35 mouse cellular contexts compared by ENCODE assay signal in genomic region chr1:155731156-155731555, GRCm38 (mm10). TPM values are rescaled to one million over a fixed set of nuclear protein-coding genes. Genes with fewer than 3 reads are reported as not detected.
DNase-seq lines count a peak whose midpoint lies in the region; ATAC-seq and TF ChIP-seq lines count a peak whose summit lies in the region.
"Had no signal": no experiment of that assay in that cellular context is flagged by ENCODE, and none has a peak within 500 bp of the region (broad histone marks: within the 10 kb centered on the region; RNA-seq: fewer than 3 reads in every experiment).

No protein-coding gene starts in this region.

- H3K27me3 ChIP-seq in lung, postnatal 0 days (replicated peaks; ENCODE audit: insufficient read depth, low read length), result peaks cover 39% of the 10 kb centered on the region
- peaks cover 14% of the 10 kb centered on the region; the same call in 1 of the 2 replicates for H3K27me3 ChIP-seq in stomach, postnatal 0 days (ENCODE audit: control insufficient read depth, insufficient read depth, low read length)

- no peak for ATAC-seq in lung, postnatal 0 days
- ATAC-seq in stomach, postnatal 0 days (ENCODE audit: low FRiP score, low TSS enrichment), result no peak
- ATAC-seq: forebrain, embryonic 14.5 days; intestine, postnatal 0 days; liver, embryonic 12.5 days; liver, postnatal 0 days; Patski had no signal

- TF ChIP-seq CTCF in lung, postnatal 0 days (IDR thresholded peaks at IDR 0.05), result no peak
- TF ChIP-seq CTCF in lung, adult 2 months (IDR thresholded peaks at IDR 0.05; ENCODE audit: insufficient read depth, low read length), result no peak
- TF ChIP-seq CTCF in stomach, postnatal 0 days (IDR thresholded peaks at IDR 0.05; ENCODE audit: low read depth), result no peak

- H3K27ac ChIP-seq in lung, postnatal 0 days (ENCODE audit: low read length), result no peak overlapping the region
- no peak overlapping the region for H3K27ac ChIP-seq in stomach, postnatal 0 days (replicated peaks)
- H3K27ac ChIP-seq: gastrocnemius, adult 2 months; heart, adult 2 months; hindbrain, embryonic 14.5 days; liver, embryonic 12.5 days; midbrain, embryonic 10.5 days; neural tube, embryonic 13.5 days had no signal

- no peak for TF ChIP-seq EP300 in lung, postnatal 0 days (IDR thresholded peaks at IDR 0.05)
- no peak for TF ChIP-seq EP300 in stomach, postnatal 0 days (optimal IDR thresholded peaks at IDR 0.05)

- H3K4me2 ChIP-seq in lung, postnatal 0 days (replicated peaks; ENCODE audit: low read depth, low read length), result no peak overlapping the region
- H3K4me2 ChIP-seq in stomach, postnatal 0 days (replicated peaks; ENCODE audit: low read depth), result no peak overlapping the region
- H3K4me2 ChIP-seq: heart, embryonic 12.5 days; hindbrain, embryonic 14.5 days; liver, embryonic 12.5 days; neural tube, embryonic 13.5 days had no signal

- H3K4me3 ChIP-seq in lung, postnatal 0 days (ENCODE audit: low read depth, low read length), result no peak overlapping the region
- H3K4me3 ChIP-seq in lung, adult 2 months (replicated peaks; ENCODE audit: extremely low read depth, low read depth, low read length), result no peak overlapping the region
- H3K4me3 ChIP-seq in stomach, postnatal 0 days (ENCODE audit: low read depth, low read length), result no peak overlapping the region
- H3K4me3 ChIP-seq: gastrocnemius, adult 2 months; heart, adult 2 months; heart, embryonic 12.5 days; liver, embryonic 12.5 days; midbrain, embryonic 10.5 days; neural tube, embryonic 13.5 days had no signal

- H3K9me3 ChIP-seq in lung, postnatal 0 days (ENCODE audit: low read length), result no peaks in the 10 kb centered on the region
- no peaks in the 10 kb centered on the region for H3K9me3 ChIP-seq in stomach, postnatal 0 days (ENCODE audit: control insufficient read depth, low read length)
- H3K9me3 ChIP-seq: liver, embryonic 12.5 days; neural tube, embryonic 13.5 days had no signal

- DNase-seq in heart, adult 11 months, result peak; percentile 67
- DNase-seq in heart, postnatal 10 days, result no peak
- DNase-seq in lung, postnatal 0 days (ENCODE audit: low spot score), result peak; percentile 25
- DNase-seq in lung, adult 2 months, result no peak
- peak; percentile 17 for DNase-seq in NIH3T3 (ENCODE audit: low read depth)
- DNase-seq in stomach, postnatal 0 days (ENCODE audit: low spot score), result peak; percentile 31
- no peak for DNase-seq in right cerebral cortex, postnatal 36 days (ENCODE audit: low spot score in 2 of 2)
- DNase-seq in cerebellum, adult 18-20 months, result no peak
- DNase-seq: adrenal gland, postnatal 36 days; B cell, adult 2 months; cerebellum, adult 8-10 months; cerebellum, postnatal 25 days; gastrocnemius, adult 2 months; gastrocnemius, postnatal 36 days; heart, adult 2 months; liver, postnatal 0 days; lung, postnatal 14 days; thymus, postnatal 14 days had no signal

- WGBS in lung, postnatal 0 days, result 0% methylated on average over 2 of the region's 2 CpGs
- 0% methylated on average over 2 of the region's 2 CpGs for WGBS in lung, adult 2 months
- 0% methylated on average over 2 of the region's 2 CpGs for WGBS in stomach, postnatal 0 days

- no peaks in the 10 kb centered on the region for H3K36me3 ChIP-seq in lung, postnatal 0 days (ENCODE audit: insufficient read depth, low read length)
- H3K36me3 ChIP-seq in stomach, postnatal 0 days (ENCODE audit: control insufficient read depth, insufficient read depth, low read length), result no peaks in the 10 kb centered on the region
- H3K36me3 ChIP-seq: heart, embryonic 12.5 days; liver, embryonic 12.5 days; midbrain, embryonic 10.5 days; neural tube, embryonic 13.5 days had no signal

- intact Hi-C loops in heart, postnatal 10 days (cut with DNase I), result no loop called here

- H3K4me1 ChIP-seq in lung, postnatal 0 days (ENCODE audit: insufficient read depth, low read depth, low read length), result no peaks in the 10 kb centered on the region
- H3K4me1 ChIP-seq in lung, adult 2 months (ENCODE audit: control insufficient read depth, insufficient read depth, low read length), result no peaks in the 10 kb centered on the region
- H3K4me1 ChIP-seq in stomach, postnatal 0 days (replicated peaks; ENCODE audit: control insufficient read depth, insufficient read depth), result no peaks in the 10 kb centered on the region
- H3K4me1 ChIP-seq: heart, embryonic 12.5 days; liver, embryonic 12.5 days had no signal

- H3K9ac ChIP-seq in lung, postnatal 0 days (replicated peaks; ENCODE audit: low read depth), result no peak overlapping the region
- H3K9ac ChIP-seq in stomach, postnatal 0 days (ENCODE audit: low read length), result no peak overlapping the region
- H3K9ac ChIP-seq: heart, embryonic 12.5 days; hindbrain, embryonic 14.5 days; liver, embryonic 12.5 days; liver, postnatal 0 days; neural tube, embryonic 13.5 days had no signal

- TF ChIP-seq POLR2A in lung, adult 2 months (IDR thresholded peaks at IDR 0.05; ENCODE audit: borderline replicate concordance, extremely low read depth, low read depth, low read length), result no peak

RNA-seq across cellular contexts. Expression of gene Lhx4, which starts 20.3 kb away (rescaled TPM):
- not detected for total RNA-seq in heart, postnatal 10 days (2021)
- polyA plus RNA-seq in lung, postnatal 0 days (2015; fragmentation: Nextera tagmentation; extraction: Ambion mirVana), result not detected in 2 replicates
- not detected in 2 replicates for polyA plus RNA-seq in lung, adult 2 months (2012; rRNA removed)
- polyA plus RNA-seq in stomach, postnatal 0 days (2015; fragmentation: Nextera tagmentation; extraction: Ambion mirVana), result 0.04 and 0.10 TPM in 2 replicates
- total RNA-seq: adrenal gland, postnatal 36 days; gastrocnemius, adult 2 months; gastrocnemius, postnatal 36 days; heart, adult 2 months; hematopoietic stem cell, adult 5-6 weeks; layer of hippocampus, postnatal 10 days; left cerebral cortex, adult 8-10 months; left cerebral cortex, postnatal 36 days; megakaryocyte progenitor cell, adult 5-6 weeks had no signal
- polyA plus RNA-seq: forebrain, embryonic 14.5 days; frontal cortex, adult 2 months; heart, adult 2 months; heart, embryonic 12.5 days; heart, postnatal 0 days; limb, embryonic 14.5 days; liver, embryonic 12.5 days; liver, postnatal 0 days; Patski; small intestine, adult 2 months had no signal

Comparison
In these comparisons a context has a peak if more than half of its experiments do, and no peak if none do; other contexts are left out.
1. DNase-seq: peak in heart, adult 11 months (single experiment), lung, postnatal 0 days (single experiment), NIH3T3 (single experiment) and stomach, postnatal 0 days (single experiment); none in heart, postnatal 10 days (0 of 2), lung, adult 2 months (single experiment), right cerebral cortex, postnatal 36 days (0 of 2) and cerebellum, adult 18-20 months (0 of 2).